Mouse (Mus musculus): ENCODE data around the gene Cadm1.

- TF ChIP-seq HCFC1 (IDR thresholded peaks at IDR 0.05; ENCODE audit: low read depth, low read length) (no peak), EP300 (IDR thresholded peaks at IDR 0.05; ENCODE audit: low read depth in 1 of 2, low read length in 2 of 2) (no peak), CTCF (IDR thresholded peaks at IDR 0.05 in 2 of 3, conservative IDR thresholded peaks at IDR 0.05 in 1 of 3; ENCODE audit: control insufficient read depth in 1 of 3, insufficient read depth in 1 of 3, low read depth in 2 of 3, low read length in 3 of 3, poor library complexity in 1 of 3, severe bottlenecking in 1 of 3) (no peak), USF1 (IDR thresholded peaks at IDR 0.05; ENCODE audit: low read depth, low read length) (no peak), MXI1 (IDR thresholded peaks at IDR 0.05; ENCODE audit: low read depth, low read length) (no peak), GATA1 (IDR thresholded peaks at IDR 0.05; ENCODE audit: low read depth, low read length) (no peak), POLR2A (IDR thresholded peaks at IDR 0.05; ENCODE audit: control insufficient read depth in 1 of 2, insufficient read depth in 1 of 2, low read depth in 1 of 2, low read length in 2 of 2, poor library complexity in 1 of 2) (no peak), CHD1 (IDR thresholded peaks at IDR 0.05; ENCODE audit: low read depth, low read length) (no peak), NRF1 (IDR thresholded peaks at IDR 0.05; ENCODE audit: insufficient read depth, low read depth, low read length, poor library complexity, severe bottlenecking) (no peak), RAD21 (IDR thresholded peaks at IDR 0.05; ENCODE audit: low read depth, low read length) (no peak), MYC (IDR thresholded peaks at IDR 0.05; ENCODE audit: low read depth, low read length) (no peak)
These were observed 309.7 kb downstream of the Cadm1 start for GRCm38 (mm10) chr9:47839692-47840025.
